Mouse (Mus musculus) thymus, postnatal 25 days (tissue): ENCODE results near the gene Lingo1.
A peak's percentile ranks its signal among the peaks of the same experiment; 100 is the strongest.

ENCODE experiments used
- DNase-seq: peaks from one replicate; pipeline ENCODE4 v3.0.0; 2022

Lingo1 gene

GRCm38 (mm10) chr9:56795721-56796655 lies at the start of gene Lingo1:
Gene Lingo1 (minus strand): TSS chr9:56796468.
- DNase-seq: no peak

GRCm38 (mm10) chr9:56844644-56845043 lies 48.4 kb upstream of the Lingo1 start:
- no peak for DNase-seq

GRCm38 (mm10) chr9:56843679-56844188 lies 47.5 kb upstream of the Lingo1 start:
- DNase-seq: peak; percentile 40

- no peak for DNase-seq
These were observed 46.0 kb upstream of the Lingo1 start for GRCm38 (mm10) chr9:56842303-56842719.

GRCm38 (mm10) chr9:56841864-56842263 lies 45.6 kb upstream of the Lingo1 start:
- DNase-seq: no peak

GRCm38 (mm10) chr9:56840721-56841120 lies 44.5 kb upstream of the Lingo1 start:
- DNase-seq: no peak

GRCm38 (mm10) chr9:56835152-56835551 lies 38.9 kb upstream of the Lingo1 start:
- DNase-seq: no peak

GRCm38 (mm10) chr9:56832900-56833299 lies 36.6 kb upstream of the Lingo1 start:
- DNase-seq: no peak

- no peak for DNase-seq
These were observed 35.6 kb upstream of the Lingo1 start for GRCm38 (mm10) chr9:56831904-56832303.

GRCm38 (mm10) chr9:56830162-56830561 lies 33.9 kb upstream of the Lingo1 start:
- DNase-seq: no peak

- no peak for DNase-seq
These were observed 32.6 kb upstream of the Lingo1 start for GRCm38 (mm10) chr9:56828841-56829240.

GRCm38 (mm10) chr9:56828146-56828545 lies 31.9 kb upstream of the Lingo1 start:
- DNase-seq: no peak

- DNase-seq: no peak
These were observed 29.4 kb upstream of the Lingo1 start for GRCm38 (mm10) chr9:56825476-56826213.

GRCm38 (mm10) chr9:56824900-56825299 lies 28.6 kb upstream of the Lingo1 start:
- DNase-seq: peak; percentile 7

- DNase-seq: no peak
These were observed 14.6 kb upstream of the Lingo1 start for GRCm38 (mm10) chr9:56810916-56811315.

- no peak for DNase-seq
These were observed 11.7 kb upstream of the Lingo1 start for GRCm38 (mm10) chr9:56807990-56808389.

- no peak for DNase-seq
These were observed 6.9 kb upstream of the Lingo1 start for GRCm38 (mm10) chr9:56803146-56803545.

- DNase-seq: no peak
These were observed 1.6 kb upstream of the Lingo1 start for GRCm38 (mm10) chr9:56797876-56798275.

GRCm38 (mm10) chr9:56796656-56797131 lies 426 bp upstream of the Lingo1 start:
- DNase-seq: no peak

- DNase-seq: no peak
These were observed 4.5 kb downstream of the Lingo1 start for GRCm38 (mm10) chr9:56791696-56792261.

- no peak for DNase-seq
These were observed 11.7 kb downstream of the Lingo1 start for GRCm38 (mm10) chr9:56784576-56784975.

GRCm38 (mm10) chr9:56776881-56777801 lies 19.1 kb downstream of the Lingo1 start:
- no peak for DNase-seq
